Mouse (Mus musculus): Measurements from ENCODE around the gene Olfr704.
"Not testable (repeated sequence)": the region's sequence is repeated elsewhere in the genome, so short reads cannot be mapped to it uniquely, and the experiment has no call there.

Gene Olfr704

GRCm38 (mm10) chr7:106862885-106863284, at the start of gene Olfr704:
TSS of gene Olfr704 (plus strand) at chr7:106863185.
- no peak for DNase-seq (ENCODE audit: low spot score)

- DNase-seq (ENCODE audit: low spot score) = no peak
Observed at GRCm38 (mm10) chr7:106813829-106814228, 49.2 kb upstream of the Olfr704 start, which contains the start of gene Olfr701. TSS of gene Olfr701 (plus strand) at chr7:106814129.

GRCm38 (mm10) chr7:106815775-106816174, 47.2 kb upstream of the Olfr704 start:
- peak; percentile 3 for DNase-seq (ENCODE audit: low spot score)

- DNase-seq (ENCODE audit: low spot score) = no peak
Observed at GRCm38 (mm10) chr7:106818414-106818813, 44.6 kb upstream of the Olfr704 start.

GRCm38 (mm10) chr7:106833793-106834192, 29.2 kb upstream of the Olfr704 start, which contains the start of gene Olfr702:
TSS of gene Olfr702 (minus strand) at chr7:106833893.
- no peak for DNase-seq (ENCODE audit: low spot score)

DNA sequence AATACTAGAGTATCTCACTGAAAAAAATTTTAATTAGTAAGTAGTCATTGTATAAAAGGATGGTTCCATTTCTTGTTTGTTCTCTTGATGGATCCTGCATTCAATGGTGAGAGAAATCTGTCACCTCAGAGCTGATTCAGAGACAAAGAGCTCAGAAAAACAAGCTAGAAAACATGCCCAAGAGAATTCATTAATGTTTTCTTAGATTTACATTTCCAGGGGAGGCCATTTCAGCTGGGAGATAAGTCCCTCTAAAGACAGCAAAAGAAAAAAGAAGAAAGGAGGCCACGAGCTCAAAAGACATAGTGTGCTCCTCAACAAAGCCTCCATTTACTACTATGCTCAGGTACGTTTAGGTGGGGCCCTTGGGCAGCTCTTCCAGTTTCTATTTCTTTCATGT, 19.9 kb upstream of the Olfr704 start, which contains the start of gene Olfr703:
TSS of gene Olfr703 (plus strand) at position 301 of the 400 bp plus-strand sequence.
- DNase-seq (ENCODE audit: low spot score) = no peak

GRCm38 (mm10) chr7:106876791-106877190, 13.8 kb downstream of the Olfr704 start, which contains the start of gene Olfr705:
TSS of gene Olfr705 (minus strand) at chr7:106876891.
- no peak for DNase-seq (ENCODE audit: low spot score)

GRCm38 (mm10) chr7:106888062-106888461, 25.1 kb downstream of the Olfr704 start, which contains the start of gene Olfr706:
TSS of gene Olfr706 (minus strand) at chr7:106888162.
- no peak for DNase-seq (ENCODE audit: low spot score)

- DNase-seq (ENCODE audit: low spot score) = not testable (repeated sequence)
Observed at GRCm38 (mm10) chr7:106901141-106901540, 38.2 kb downstream of the Olfr704 start, which contains the start of gene Olfr707. TSS of gene Olfr707 (minus strand) at chr7:106901241.

- no peak for DNase-seq (ENCODE audit: low spot score)
Observed at GRCm38 (mm10) chr7:106907676-106908075, 44.7 kb downstream of the Olfr704 start, which contains the start of gene Olfr1532-ps1. TSS of gene Olfr1532-ps1 (plus strand) at chr7:106908001.

All from layer of hippocampus, adult 11-12 months (tissue).